Mouse (Mus musculus) intestine, postnatal 0 days (tissue): ENCODE measurements at regions not wholly inside any gene's neighbourhood (a gene's known extent, or its start where the extent isn't known, plus 50 kb on each side); places are given as distances from the start of the nearest gene placed in this dataset.
A peak's percentile ranks its signal among the peaks of the same experiment; 100 is the strongest.

Source experiments
- ATAC-seq: fragments of 200-750 bp; cut with Nextera tagmentation; 2 replicates; pipeline ENCODE4 v1.8.0; 2017; ENCODE audit warnings: mild to moderate bottlenecking, moderate TSS enrichment, moderate library complexity
- H3K27ac ChIP-seq: fragments of 300-500 bp; sonication (generic); 2 replicates; pipeline ENCODE4 v1.5.1; 2014; ENCODE audit warnings: mild to moderate bottlenecking, low read depth, low read length, moderate library complexity
- H3K27me3 ChIP-seq: fragments of 300-500 bp; sonication (generic); replicated peaks from 2 replicates; pipeline ENCODE4 v1.6.1; 2014; ENCODE audit warnings: low read length, mixed read lengths; ENCODE audit not compliant: control insufficient read depth, insufficient read depth
- H3K36me3 ChIP-seq: fragments of 300-500 bp; sonication (generic); 2 replicates; pipeline ENCODE4 v1.6.1; 2014; ENCODE audit warnings: mild to moderate bottlenecking, moderate library complexity; ENCODE audit not compliant: control insufficient read depth, insufficient read depth
- H3K4me1 ChIP-seq: fragments of 300-500 bp; sonication (generic); replicated peaks from 2 replicates; pipeline ENCODE4 v1.6.1; 2014; ENCODE audit warnings: antibody characterized with exemption, low read length, mixed read lengths; ENCODE audit not compliant: control insufficient read depth, insufficient read depth
- H3K4me2 ChIP-seq: fragments of 300-500 bp; sonication (generic); replicated peaks from 2 replicates; pipeline ENCODE4 v1.6.1; 2014; ENCODE audit warnings: low read depth, mild to moderate bottlenecking, moderate library complexity
- H3K4me3 ChIP-seq: fragments of 300-500 bp; sonication (generic); 2 replicates; pipeline ENCODE4 v1.5.1; 2014; ENCODE audit warnings: low read depth, low read length
- H3K9ac ChIP-seq: fragments of 300-500 bp; sonication (generic); 2 replicates; pipeline ENCODE4 v1.6.1; 2014; ENCODE audit warnings: mild to moderate bottlenecking, low read depth, low read length
- H3K9me3 ChIP-seq: fragments of 300-500 bp; sonication (generic); 2 replicates; pipeline ENCODE4 v1.6.1; 2016; ENCODE audit warnings: mixed run types; ENCODE audit not compliant: control insufficient read depth
- CTCF ChIP-seq: sonication (generic); IDR thresholded peaks from 2 replicates; pipeline ENCODE4 v1.5.1; 2016; ENCODE audit warnings: low read depth, mild to moderate bottlenecking, control low read depth, antibody characterized with exemption, moderate library complexity
- WGBS: fragments of 180-500 bp; shearing (Covaris S2); extraction: QIAGEN DNeasy Blood & Tissue Kit; methylation state at CpG from one replicate; pipeline ENCODE4 v1.1.7; 2014; 5-methylcytosine and 5-hydroxymethylcytosine counted together

DNA sequence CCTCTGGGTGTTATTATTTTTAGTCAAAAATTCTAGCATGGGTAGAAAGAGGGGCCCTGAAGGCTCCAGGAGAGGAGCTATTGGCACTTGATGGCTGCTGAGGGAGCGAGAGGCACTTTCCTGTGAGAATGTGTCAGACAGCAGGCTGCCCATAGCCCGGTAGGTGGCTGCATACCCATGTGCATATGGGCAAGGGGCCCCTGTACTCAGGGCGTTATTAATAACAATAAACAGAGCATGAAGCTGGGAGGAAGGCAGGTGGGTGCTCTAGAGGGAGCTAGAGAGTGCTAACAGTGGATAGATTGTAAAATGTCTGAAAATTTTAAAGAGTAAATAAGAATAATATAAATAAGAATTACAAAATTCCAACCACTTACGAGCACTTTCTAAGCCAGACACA, 98.2 kb downstream of the Hhipl2 start:
- Histone ChIP-seq H3K27me3 (no peaks in the 10 kb centered on the region), H3K4me3 (no peak overlapping the region), H3K9me3 (no peaks in the 10 kb centered on the region), H3K9ac (no peak overlapping the region), H3K27ac (no peak overlapping the region), H3K4me1 (no peaks in the 10 kb centered on the region), H3K36me3 (no peaks in the 10 kb centered on the region), H3K4me2 (no peak overlapping the region)
- WGBS = 57% methylated on average over 4 of the region's 4 CpGs
- TF ChIP-seq CTCF = peak; percentile 34; the same call in 1 of the 2 replicates
- no peak for ATAC-seq

- no peak for TF ChIP-seq CTCF
- WGBS = 86% methylated on average over 4 of the region's 4 CpGs
- Histone ChIP-seq H3K36me3 (no peaks in the 10 kb centered on the region), H3K4me1 (no peaks in the 10 kb centered on the region), H3K27me3 (no peaks in the 10 kb centered on the region), H3K9me3 (no peaks in the 10 kb centered on the region), H3K4me2 (no peak overlapping the region), H3K27ac (no peak overlapping the region), H3K9ac (no peak overlapping the region), H3K4me3 (no peak overlapping the region)
- no peak for ATAC-seq
These were observed 99.2 kb downstream of the Hhipl2 start for GRCm38 (mm10) chr1:183517236-183517635.

DNA sequence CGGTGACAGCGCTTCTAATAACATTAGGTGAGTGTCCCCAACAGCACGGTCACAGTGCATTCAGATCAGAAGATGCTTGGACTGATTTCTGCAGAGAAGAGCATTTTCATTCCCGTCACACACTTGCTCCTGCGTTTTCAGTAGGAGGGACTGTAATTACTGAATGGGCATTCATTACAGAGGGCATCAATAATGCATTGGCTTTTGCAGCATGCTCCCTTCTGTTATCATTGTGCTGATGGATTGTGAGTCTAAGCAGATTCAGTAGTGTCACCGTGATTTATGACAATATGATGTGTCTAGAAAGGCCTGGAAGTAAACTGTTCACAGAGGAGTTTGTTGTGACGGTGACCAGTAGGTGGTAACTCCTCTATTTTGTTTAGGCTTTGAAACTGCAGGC, 103.6 kb downstream of the Hhipl2 start:
- Histone ChIP-seq H3K9me3 (no peaks in the 10 kb centered on the region), H3K9ac (no peak overlapping the region), H3K4me1 (no peaks in the 10 kb centered on the region), H3K4me3 (no peak overlapping the region), H3K27me3 (no peaks in the 10 kb centered on the region), H3K4me2 (no peak overlapping the region), H3K27ac (no peak overlapping the region), H3K36me3 (no peaks in the 10 kb centered on the region)
- no peak for ATAC-seq
- TF ChIP-seq CTCF = no peak
- WGBS = 71% methylated on average over 7 of the region's 7 CpGs

GRCm38 (mm10) chr1:183533386-183533785, 115.4 kb downstream of the Hhipl2 start:
- WGBS = 86% methylated on average over 11 of the region's 11 CpGs
- no peak for TF ChIP-seq CTCF

GRCm38 (mm10) chr1:183548752-183549387, 130.9 kb downstream of the Hhipl2 start:
- Histone ChIP-seq H3K4me1 (no peaks in the 10 kb centered on the region), H3K36me3 (no peaks in the 10 kb centered on the region), H3K4me2 (no peak overlapping the region), H3K9me3 (no peaks in the 10 kb centered on the region), H3K27me3 (no peaks in the 10 kb centered on the region), H3K27ac (no peak overlapping the region), H3K4me3 (no peak overlapping the region), H3K9ac (no peak overlapping the region)
- no peak for ATAC-seq
- no peak for TF ChIP-seq CTCF
- 74% methylated on average over 7 of the region's 7 CpGs for WGBS

More at GRCm38 (mm10) chr1:183533386-183533785, 115.4 kb downstream of the Hhipl2 start:
- no peaks in the 10 kb centered on the region for H3K36me3 ChIP-seq
- no peak overlapping the region for H3K4me3 ChIP-seq
- no peaks in the 10 kb centered on the region for H3K4me1 ChIP-seq
- no peak overlapping the region for H3K9ac ChIP-seq
- no peak overlapping the region for H3K4me2 ChIP-seq
- no peak overlapping the region for H3K27ac ChIP-seq
- H3K27me3 ChIP-seq = no peaks in the 10 kb centered on the region
- H3K9me3 ChIP-seq = no peaks in the 10 kb centered on the region
- no peak for ATAC-seq

DNA sequence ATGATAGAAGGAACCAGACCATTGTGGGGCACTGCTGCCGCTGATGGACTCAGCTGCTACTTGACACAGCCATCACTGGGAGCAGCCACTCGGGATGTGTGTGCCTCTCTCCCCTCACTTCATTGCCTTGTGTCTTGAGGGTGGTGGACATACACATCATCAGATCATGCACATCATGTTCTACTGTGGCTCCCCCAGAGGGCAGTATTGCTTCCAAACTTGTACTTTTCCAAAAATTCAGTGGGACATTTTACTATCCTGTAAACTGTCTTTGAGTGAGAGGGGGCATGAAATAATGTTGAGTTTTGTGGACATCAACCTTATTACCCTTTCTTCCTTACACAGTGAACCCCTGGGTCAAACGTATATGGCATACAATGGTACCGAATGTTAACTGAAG, 134.6 kb downstream of the Hhipl2 start:
- H3K4me3 ChIP-seq = no peak overlapping the region
- no peak overlapping the region for H3K4me2 ChIP-seq
- H3K4me1 ChIP-seq = no peaks in the 10 kb centered on the region
- no peaks in the 10 kb centered on the region for H3K36me3 ChIP-seq
- 90% methylated on average over 4 of the region's 4 CpGs for WGBS
- no peak overlapping the region for H3K9ac ChIP-seq
- no peak for ATAC-seq
- no peaks in the 10 kb centered on the region for H3K27me3 ChIP-seq
- H3K9me3 ChIP-seq = no peaks in the 10 kb centered on the region
- peak; percentile 48 for TF ChIP-seq CTCF
- no peak overlapping the region for H3K27ac ChIP-seq

- TF ChIP-seq CTCF = no peak
- WGBS = 80% methylated on average over 8 of the region's 8 CpGs
- ATAC-seq = no peak
These were observed 135.2 kb downstream of the Hhipl2 start for GRCm38 (mm10) chr1:183553219-183553618.

More at GRCm38 (mm10) chr1:183553219-183553618, 135.2 kb downstream of the Hhipl2 start:
- Histone ChIP-seq H3K9me3 (no peaks in the 10 kb centered on the region), H3K27me3 (no peaks in the 10 kb centered on the region), H3K27ac (no peak overlapping the region), H3K36me3 (no peaks in the 10 kb centered on the region), H3K9ac (no peak overlapping the region), H3K4me2 (no peak overlapping the region), H3K4me1 (no peaks in the 10 kb centered on the region), H3K4me3 (no peak overlapping the region)
